In the genomic region with DNA sequence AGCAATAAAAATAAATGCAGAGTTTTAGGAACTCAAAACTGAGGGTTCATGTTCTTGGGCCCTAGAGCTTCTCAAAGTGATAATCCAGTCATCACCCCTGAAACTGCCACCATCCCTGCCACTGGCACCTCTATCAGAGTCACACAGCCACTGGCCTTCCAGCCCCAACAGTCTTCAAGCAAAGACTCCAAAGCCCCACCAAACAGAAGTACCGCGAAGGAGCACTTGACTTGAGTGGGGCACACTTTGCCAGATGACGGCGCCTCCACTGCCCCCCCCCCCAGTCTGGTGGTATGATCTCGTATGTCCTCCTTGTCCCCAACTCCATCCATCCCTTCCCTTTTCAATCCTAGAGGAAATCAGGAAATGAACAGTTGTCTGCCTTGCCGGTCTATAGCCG, we compare ENCODE assay signal across 17 mouse cellular contexts.
"Had no signal": no experiment of that assay in that cellular context is flagged by ENCODE, and none has a peak within 500 bp of the region (broad histone marks: within the 10 kb centered on the region; RNA-seq: fewer than 3 reads in every experiment).

No protein-coding gene starts in this region.

- H3K27me3 ChIP-seq: limb, embryonic 13.5 days; liver, embryonic 12.5 days; liver, embryonic 15.5 days had no signal

- H3K4me3 ChIP-seq: limb, embryonic 10.5 days; limb, embryonic 13.5 days; liver, embryonic 12.5 days; liver, embryonic 15.5 days had no signal

- H3K9me3 ChIP-seq: limb, embryonic 10.5 days; limb, embryonic 13.5 days; liver, embryonic 12.5 days; liver, embryonic 15.5 days had no signal

- DNase-seq: kidney, adult 11 months; kidney, adult 9 months; kidney, postnatal 14 days; kidney, postnatal 4 days; liver; lung, embryonic 14.5 days; midbrain, embryonic 14.5 days; right cerebral cortex, postnatal 4 days; thymus, adult 2 months; thymus, postnatal 14 days; thymus, postnatal 4 days had no signal

- H3K36me3 ChIP-seq: limb, embryonic 10.5 days; limb, embryonic 13.5 days; liver, embryonic 12.5 days; liver, embryonic 15.5 days had no signal

- H3K9ac ChIP-seq: limb, embryonic 13.5 days; liver, embryonic 12.5 days; liver, embryonic 15.5 days; lung, embryonic 14.5 days had no signal

- H3K4me2 ChIP-seq: limb, embryonic 13.5 days; liver, embryonic 12.5 days; liver, embryonic 15.5 days; lung, embryonic 14.5 days had no signal

- H3K27ac ChIP-seq: limb, embryonic 10.5 days; limb, embryonic 13.5 days; liver, embryonic 12.5 days; liver, embryonic 15.5 days; macrophage; stomach, postnatal 0 days had no signal

- H3K4me1 ChIP-seq: limb, embryonic 13.5 days had no signal

- ATAC-seq: liver, embryonic 12.5 days had no signal
